Mouse (Mus musculus): Measurements from ENCODE around the gene Ctrb1. TPM values are rescaled to one million over a fixed set of nuclear protein-coding genes. Genes with fewer than 3 reads are reported as not detected.

The Ctrb1 gene
- polyA plus RNA-seq, 1 experiment = 0.24 TPM

Other genes with a start within 250 kb of the Ctrb1 start
- 14.8 and 17.2 TPM in 2 replicates for gene Wdr59, start 168.9 kb downstream of the Ctrb1 start, polyA plus RNA-seq (2012; rRNA removed)
- gene Znrf1, start 154.9 kb downstream of the Ctrb1 start, polyA plus RNA-seq (2012; rRNA removed) = 157 and 162 TPM in 2 replicates
- 18.1 and 18.2 TPM in 2 replicates for gene Ldhd, start 60.6 kb downstream of the Ctrb1 start, polyA plus RNA-seq (2012; rRNA removed)
- 27.0 and 30.3 TPM in 2 replicates for gene Zfp1, start 47.6 kb downstream of the Ctrb1 start, polyA plus RNA-seq (2012; rRNA removed)
- gene Bcar1, start 52.8 kb upstream of the Ctrb1 start, polyA plus RNA-seq (2012; rRNA removed) = 42.1 and 44.2 TPM in 2 replicates
- 101 and 111 TPM in 2 replicates for gene Cfdp1, start 163.3 kb upstream of the Ctrb1 start, polyA plus RNA-seq (2012; rRNA removed)
- 3.8 TPM in 2 replicates for gene Tmem170, start 185.7 kb upstream of the Ctrb1 start, polyA plus RNA-seq (2012; rRNA removed)
- 1.2 and 1.4 TPM in 2 replicates for gene Chst5, start 219.4 kb upstream of the Ctrb1 start, polyA plus RNA-seq (2012; rRNA removed)
- gene Tmem231, start 242.9 kb upstream of the Ctrb1 start, polyA plus RNA-seq (2012; rRNA removed) = 13.3 and 13.9 TPM in 2 replicates
- 251 and 275 TPM in 2 replicates for gene Gabarapl2, start 249.7 kb upstream of the Ctrb1 start, polyA plus RNA-seq (2012; rRNA removed)